Comparison of ENCODE assay signal across 13 mouse cellular contexts in the genomic region with DNA sequence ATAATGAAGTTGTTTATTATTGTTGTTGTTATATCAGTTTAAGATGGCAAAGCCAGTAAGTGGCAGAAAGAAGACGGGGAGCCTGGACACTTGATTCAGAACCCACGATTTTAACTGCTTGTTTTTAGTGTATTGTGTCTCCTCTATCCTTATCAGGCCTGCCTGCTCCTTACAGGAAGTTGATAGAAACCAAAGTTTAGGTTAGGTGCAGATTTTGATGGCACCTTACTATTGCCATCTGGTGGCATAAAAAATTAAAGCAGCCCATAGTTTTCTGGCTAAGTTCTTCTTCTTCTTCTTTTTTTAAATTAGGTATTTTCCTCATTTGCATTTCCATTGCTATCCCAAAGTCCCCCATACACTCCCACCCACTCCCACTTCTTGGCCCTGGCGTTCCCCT. TPM values are rescaled to one million over a fixed set of nuclear protein-coding genes. Genes with fewer than 3 reads are reported as not detected.
DNase-seq lines count a peak whose midpoint lies in the region; TF ChIP-seq lines count a peak whose summit lies in the region.
"Had no signal": no experiment of that assay in that cellular context is flagged by ENCODE, and none has a peak within 500 bp of the region (broad histone marks: within the 10 kb centered on the region; RNA-seq: fewer than 3 reads in every experiment).

No protein-coding gene starts in this region.

- DNase-seq in kidney, adult 9 months: peak; percentile 28
- no peak for DNase-seq in kidney, postnatal 4 days
- DNase-seq in thymus, adult 2 months: peak; percentile 24
- DNase-seq in thymus, postnatal 4 days: no peak
- peak; percentile 26 for DNase-seq in T-cell, adult 2 months (ENCODE audit: low spot score)
- peak; percentile 70 for DNase-seq in splenic B cell, adult 2 months (ENCODE audit: low read depth, low spot score)
- no peak for DNase-seq in spleen, adult 12 weeks (ENCODE audit: low spot score)
- DNase-seq in gastrocnemius, postnatal 14 days: no peak
- DNase-seq: kidney, postnatal 10 days; liver; right cerebral cortex, postnatal 4 days had no signal

- TF ChIP-seq CTCF in thymus, adult 2 months (IDR thresholded peaks at IDR 0.05; ENCODE audit: borderline replicate concordance, control insufficient read depth, extremely low read depth, insufficient read depth, low read length, poor library complexity): no peak

- intact Hi-C loops in gastrocnemius, postnatal 14 days (cut with DNase I; ENCODE audit: low total_unique reads): no loop called here

- no peak overlapping the region for H3K4me3 ChIP-seq in thymus, adult 2 months (ENCODE audit: control insufficient read depth, insufficient read depth, low read length)

- 33% methylated on average over 3 of the region's 3 CpGs for WGBS in thymus, adult 2 months

- no peak overlapping the region for H3K27ac ChIP-seq in thymus, adult 2 months (ENCODE audit: control insufficient read depth, insufficient read depth, low read length)

- H3K36me3 ChIP-seq in thymus, adult 2 months (ENCODE audit: control insufficient read depth, insufficient read depth, low read length): no peaks in the 10 kb centered on the region
- no peaks in the 10 kb centered on the region for H3K36me3 ChIP-seq in splenic B cell, adult 2 months (ENCODE audit: control insufficient read depth, insufficient read depth, low read length, poor library complexity, severe bottlenecking)

- H3K27me3 ChIP-seq in thymus, adult 2 months (ENCODE audit: control insufficient read depth, insufficient read depth, low read length): no peaks in the 10 kb centered on the region
- no peaks in the 10 kb centered on the region for H3K27me3 ChIP-seq in splenic B cell, adult 2 months (ENCODE audit: control insufficient read depth, insufficient read depth, low read length, poor library complexity, severe bottlenecking)

- no peaks in the 10 kb centered on the region for H3K4me1 ChIP-seq in thymus, adult 2 months (replicated peaks; ENCODE audit: control insufficient read depth, insufficient read depth, low read length)

- no peak for TF ChIP-seq POLR2A in thymus, adult 2 months (IDR thresholded peaks at IDR 0.05; ENCODE audit: control insufficient read depth, extremely low read depth, insufficient read depth, low read length, poor library complexity)

RNA-seq across cellular contexts. Expression of a gene that starts 8.5 kb away (rescaled TPM):
- polyA plus RNA-seq in thymus, adult 2 months (2012; rRNA removed): not detected in 2 replicates
- total RNA-seq in gastrocnemius, postnatal 14 days (2021): not detected
- total RNA-seq: adrenal gland, adult 18-20 months had no signal
- polyA plus RNA-seq: heart, embryonic 14.5 days had no signal

RNA-seq across cellular contexts. Expression of a gene that starts 24.7 kb away (rescaled TPM):
- 0.54 and 1.1 TPM in 2 replicates for polyA plus RNA-seq in thymus, adult 2 months (2012; rRNA removed)
- 1 to 10 TPM; 2.3 to 3.5 TPM for total RNA-seq in gastrocnemius, postnatal 14 days (2021)

RNA-seq across cellular contexts. Expression of a gene that starts 43.3 kb away (rescaled TPM):
- 30.5 and 34.6 TPM in 2 replicates for polyA plus RNA-seq in thymus, adult 2 months (2012; rRNA removed)
- 10 to 100 TPM; 12.0 to 13.3 TPM for total RNA-seq in gastrocnemius, postnatal 14 days (2021)

RNA-seq across cellular contexts. Expression of a gene that starts 49.7 kb away (rescaled TPM):
- not detected in 2 replicates for polyA plus RNA-seq in thymus, adult 2 months (2012; rRNA removed)
- total RNA-seq in gastrocnemius, postnatal 14 days (2021): not detected
- total RNA-seq: adrenal gland, adult 18-20 months had no signal
- polyA plus RNA-seq: heart, embryonic 14.5 days had no signal

Comparison
In these comparisons a context has a peak if more than half of its experiments do, and no peak if none do; other contexts are left out.
1. DNase-seq: peak in kidney, adult 9 months (single experiment), thymus, adult 2 months (single experiment), T-cell, adult 2 months (single experiment) and splenic B cell, adult 2 months (single experiment); none in kidney, postnatal 4 days (0 of 2), thymus, postnatal 4 days (single experiment), spleen, adult 12 weeks (single experiment) and gastrocnemius, postnatal 14 days (single experiment).